In the genomic region with DNA sequence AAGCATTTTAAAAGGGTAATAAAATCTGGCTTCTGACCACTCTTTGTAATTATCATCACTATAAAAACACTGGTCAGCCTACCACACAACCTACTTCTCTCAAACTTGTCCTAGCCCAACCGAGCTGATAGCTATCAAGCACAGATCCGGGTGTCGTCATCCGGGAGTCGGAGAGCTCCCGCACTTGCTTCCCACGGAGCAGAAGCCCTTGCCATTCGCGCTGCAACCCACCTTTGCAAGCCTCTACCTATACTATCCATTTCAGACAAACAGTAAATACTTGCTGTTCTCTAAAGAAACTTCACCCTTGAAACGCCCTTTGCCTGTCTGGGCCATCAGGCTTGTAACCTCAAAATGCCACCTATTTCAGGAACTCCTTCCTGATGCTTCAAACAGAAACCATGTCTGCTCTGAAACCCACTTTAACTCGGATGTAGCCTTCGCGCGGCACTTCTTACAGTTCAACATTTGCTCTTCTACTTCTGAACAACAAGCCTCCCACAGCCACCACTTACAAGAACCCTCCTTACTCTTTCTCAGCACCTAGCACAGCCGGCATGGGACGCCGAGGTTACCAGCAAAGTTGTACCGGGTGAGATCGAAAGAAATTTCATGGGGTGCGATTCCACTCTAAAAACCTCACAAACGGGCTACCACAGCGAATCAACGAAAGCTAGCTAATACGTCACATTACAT, we compare ENCODE assay signal across 8 mouse cellular contexts. TPM values are rescaled to one million over a fixed set of nuclear protein-coding genes. Genes with fewer than 3 reads are reported as not detected.
DNase-seq lines count a peak whose midpoint lies in the region; ATAC-seq and TF ChIP-seq lines count a peak whose summit lies in the region.

No protein-coding gene starts in this region.

- H3K27me3 ChIP-seq in heart, embryonic 14.5 days (ENCODE audit: control insufficient read depth, insufficient read depth, low read length): peaks cover 17% of the 10 kb centered on the region
- H3K27me3 ChIP-seq in kidney, postnatal 0 days (ENCODE audit: insufficient read depth, low read length): no peaks in the 10 kb centered on the region
- H3K27me3 ChIP-seq in stomach, embryonic 14.5 days (ENCODE audit: control insufficient read depth, insufficient read depth, low read length): no peaks in the 10 kb centered on the region

- peak overlapping the region; percentile 65 to 92 for H3K4me3 ChIP-seq in heart, embryonic 14.5 days (ENCODE audit: control insufficient read depth in 1 of 2, insufficient read depth in 1 of 2, low read depth in 1 of 2, low read length in 2 of 2)
- peak overlapping the region; percentile 63 for H3K4me3 ChIP-seq in kidney, postnatal 0 days (replicated peaks; ENCODE audit: low read depth, low read length)
- H3K4me3 ChIP-seq in stomach, embryonic 14.5 days (ENCODE audit: low read depth, low read length): peak overlapping the region; percentile 48

- no peaks in the 10 kb centered on the region for H3K36me3 ChIP-seq in heart, embryonic 14.5 days (ENCODE audit: control insufficient read depth, insufficient read depth, low read length)
- no peaks in the 10 kb centered on the region for H3K36me3 ChIP-seq in kidney, postnatal 0 days (ENCODE audit: insufficient read depth, low read length)
- no peaks in the 10 kb centered on the region for H3K36me3 ChIP-seq in stomach, embryonic 14.5 days (ENCODE audit: control insufficient read depth, insufficient read depth, low read length)

- peak; percentile 50 for DNase-seq in 3T3-L1 (ENCODE audit: low read depth, low spot score)
- DNase-seq in CD8-positive naive resting alpha-beta T cell, adult 2 months (ENCODE audit: low read depth in 2 of 2, low spot score in 2 of 2): peak; percentile 10 to 23
- peak; percentile 12 to 13 for DNase-seq in cerebellum, postnatal 10 days
- DNase-seq in kidney, postnatal 0 days (ENCODE audit: low spot score): peak; percentile 19
- DNase-seq in layer of hippocampus, postnatal 25 days (ENCODE audit: extremely low spot score in 1 of 2, low spot score in 1 of 2): no peak

- no peak for TF ChIP-seq CTCF in kidney, postnatal 0 days (IDR thresholded peaks at IDR 0.05; ENCODE audit: low read depth)

- peak overlapping the region; percentile 97 for H3K27ac ChIP-seq in heart, embryonic 14.5 days (replicated peaks in 1 of 2; ENCODE audit: control insufficient read depth in 1 of 2, insufficient read depth in 1 of 2, low read depth in 2 of 2, low read length in 2 of 2)
- peak overlapping the region; percentile 99 for H3K27ac ChIP-seq in kidney, postnatal 0 days
- peak overlapping the region; percentile 99 for H3K27ac ChIP-seq in stomach, embryonic 14.5 days (ENCODE audit: low read length)

- no peaks in the 10 kb centered on the region for H3K9me3 ChIP-seq in heart, embryonic 14.5 days (ENCODE audit: control insufficient read depth, low read length)
- H3K9me3 ChIP-seq in kidney, postnatal 0 days (replicated peaks; ENCODE audit: low read length): no peaks in the 10 kb centered on the region
- no peaks in the 10 kb centered on the region for H3K9me3 ChIP-seq in stomach, embryonic 14.5 days (ENCODE audit: control insufficient read depth, low read depth, low read length)

- no peak for ATAC-seq in heart, embryonic 14.5 days (ENCODE audit: insufficient number of reproducible peaks, insufficient read depth, low FRiP score, low read depth)
- ATAC-seq in kidney, postnatal 0 days (replicated peaks; ENCODE audit: low FRiP score, low read depth): no peak
- 0 out of 2 replicates have a peak, but pooled peaks have one; percentile 41 for ATAC-seq in megakaryocyte-erythroid progenitor cell, adult 5-6 weeks (replicated peaks; ENCODE audit: low FRiP score, low TSS enrichment, poor library complexity, severe bottlenecking)
- ATAC-seq in stomach, embryonic 14.5 days (ENCODE audit: insufficient number of reproducible peaks, insufficient read depth, low FRiP score, low read depth): no peak

- WGBS in heart, embryonic 14.5 days: 21% methylated on average over 24 of the region's 24 CpGs
- 34% methylated on average over 24 of the region's 24 CpGs for WGBS in kidney, postnatal 0 days
- WGBS in stomach, embryonic 14.5 days: 22% methylated on average over 24 of the region's 24 CpGs

- peak overlapping the region; percentile 93 for H3K9ac ChIP-seq in heart, embryonic 14.5 days (ENCODE audit: low read length)
- H3K9ac ChIP-seq in kidney, postnatal 0 days (ENCODE audit: low read depth, low read length): peak overlapping the region; percentile 96
- H3K9ac ChIP-seq in stomach, embryonic 14.5 days (replicated peaks; ENCODE audit: low read depth, low read length): peak overlapping the region; percentile 80

- peak overlapping the region; percentile 76 for H3K4me2 ChIP-seq in heart, embryonic 14.5 days (ENCODE audit: low read length)
- H3K4me2 ChIP-seq in kidney, postnatal 0 days (ENCODE audit: low read length): peak overlapping the region; percentile 64
- peak overlapping the region; percentile 61 for H3K4me2 ChIP-seq in stomach, embryonic 14.5 days (replicated peaks; ENCODE audit: low read depth, low read length)

- H3K4me1 ChIP-seq in heart, embryonic 14.5 days (ENCODE audit: control insufficient read depth in 2 of 2, insufficient read depth in 2 of 2, low read length in 2 of 2): 0 out of 4 replicates have a peak, but pooled peaks cover 0 to 3% of the 10 kb centered on the region in 2 experiments
- H3K4me1 ChIP-seq in kidney, postnatal 0 days (replicated peaks; ENCODE audit: insufficient read depth, low read length): no peaks in the 10 kb centered on the region
- H3K4me1 ChIP-seq in stomach, embryonic 14.5 days (ENCODE audit: control insufficient read depth, insufficient read depth, low read length): no peaks in the 10 kb centered on the region

RNA-seq across cellular contexts. Expression of gene Zfx, which starts 2.2 kb away (rescaled TPM):
- 23.7 and 28.2 TPM in 2 replicates for polyA plus RNA-seq in heart, embryonic 14.5 days (2014; fragmentation: Nextera tagmentation; extraction: Ambion mirVana)
- 24.2 and 25.6 TPM in 2 replicates for polyA plus RNA-seq in kidney, postnatal 0 days (2015; fragmentation: Nextera tagmentation; extraction: Ambion mirVana)
- total RNA-seq in megakaryocyte-erythroid progenitor cell, adult 5-6 weeks (2014; fragmentation: Nextera tagmentation): 24.7 and 40.3 TPM in 2 replicates
- total RNA-seq in megakaryocyte-erythroid progenitor cell, adult 5-6 weeks (2017): 28.9 and 36.6 TPM in 2 replicates
- polyA plus RNA-seq in stomach, embryonic 14.5 days (2014; fragmentation: Nextera tagmentation; extraction: Ambion mirVana): 40.0 and 40.1 TPM in 2 replicates
- 10 to 100 TPM; 25.3 to 31.6 TPM for total RNA-seq in layer of hippocampus, postnatal 25 days (2021)

Comparison
In these comparisons a context has a peak if more than half of its experiments do, and no peak if none do; other contexts are left out.
1. DNase-seq: peak in 3T3-L1 (single experiment), CD8-positive naive resting alpha-beta T cell, adult 2 months (2 of 2), cerebellum, postnatal 10 days (2 of 2) and kidney, postnatal 0 days (single experiment); none in layer of hippocampus, postnatal 25 days (0 of 2).
2. Peak in every context shown above with its lines, with median percentiles within 50 percentile points of each other: H3K27ac ChIP-seq, H3K4me2 ChIP-seq, H3K4me3 ChIP-seq and H3K9ac ChIP-seq.